Mouse (Mus musculus) right cerebral cortex, adult 18-20 months (tissue): Measurements from ENCODE around the gene Pgap2.

Experiments
- DNase-seq: peaks from one replicate; pipeline ENCODE4 v3.0.0; 2022; ENCODE audit warnings: mixed read lengths

The Pgap2 gene

DNA sequence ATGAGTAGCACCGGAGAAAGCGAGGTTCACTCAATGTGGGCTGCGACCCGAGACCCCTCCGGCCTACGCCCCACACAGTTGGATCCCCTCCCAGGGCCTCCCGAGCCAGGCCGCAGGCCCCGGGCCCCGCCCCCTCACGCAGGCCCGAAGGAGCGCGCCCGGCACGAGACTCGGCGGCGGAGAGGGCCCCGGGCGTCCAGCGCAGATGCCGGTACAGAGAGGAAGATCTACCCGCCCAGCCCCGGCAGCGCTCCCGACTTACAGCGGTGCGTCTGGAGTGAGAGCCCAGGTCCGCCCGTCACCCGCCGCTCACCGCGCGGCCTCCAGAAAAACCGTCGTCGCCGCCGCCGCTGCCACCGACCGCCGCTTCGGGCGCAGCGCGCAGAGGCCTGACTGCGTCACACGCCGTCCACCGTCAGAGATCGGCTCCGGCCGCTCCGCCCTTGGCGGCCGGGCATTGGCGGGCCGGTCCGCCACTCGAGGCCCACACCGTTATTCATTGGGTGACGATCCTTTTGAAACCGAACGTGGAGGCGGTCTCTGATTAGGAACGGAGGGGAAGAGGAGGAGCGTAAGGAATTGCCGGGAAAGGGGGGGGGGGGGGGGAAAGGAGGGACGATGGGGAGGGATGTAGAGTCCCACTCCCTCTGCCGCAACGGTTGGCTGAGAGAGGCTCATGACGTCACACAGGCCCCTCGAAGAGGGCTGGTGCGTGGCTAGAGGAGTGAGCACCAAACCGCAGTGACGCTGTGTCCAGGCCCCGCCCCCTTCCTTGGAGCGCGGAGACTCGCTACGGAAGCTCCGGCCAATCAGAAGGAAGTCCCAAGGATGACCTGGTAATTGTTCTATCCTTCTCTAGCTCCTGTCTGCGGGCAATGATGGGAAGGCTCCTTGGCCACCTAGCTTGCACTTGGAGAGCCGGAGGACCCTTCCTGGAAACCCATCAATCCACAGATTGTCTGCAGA is at the start of gene Pgap2, which contains the start of gene Nup98:
Gene Pgap2 (plus strand): TSS at position 453 of the 966 bp plus-strand sequence.
Gene Nup98 (minus strand): TSS at position 421 of the 966 bp plus-strand sequence.
- DNase-seq: peak; percentile 100

DNA sequence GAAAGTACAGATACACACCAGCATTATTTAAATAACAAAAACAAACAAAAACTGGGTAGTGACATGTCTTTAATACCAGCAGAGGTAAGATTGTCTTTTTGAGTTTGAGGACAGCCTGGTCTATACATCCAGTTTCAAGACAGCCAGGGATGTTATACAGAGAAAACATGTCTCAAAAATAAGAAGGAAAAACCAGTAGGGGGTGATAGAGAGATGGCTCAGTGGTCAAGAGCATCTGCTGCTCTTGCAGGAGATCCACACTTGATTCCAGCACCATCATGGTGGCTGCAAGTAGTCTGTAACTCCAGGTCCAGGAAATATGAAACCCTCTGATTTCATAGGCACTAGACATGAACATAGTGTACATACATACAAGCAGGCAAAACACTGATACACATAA is 39.7 kb upstream of the Pgap2 start:
- no peak for DNase-seq

DNA sequence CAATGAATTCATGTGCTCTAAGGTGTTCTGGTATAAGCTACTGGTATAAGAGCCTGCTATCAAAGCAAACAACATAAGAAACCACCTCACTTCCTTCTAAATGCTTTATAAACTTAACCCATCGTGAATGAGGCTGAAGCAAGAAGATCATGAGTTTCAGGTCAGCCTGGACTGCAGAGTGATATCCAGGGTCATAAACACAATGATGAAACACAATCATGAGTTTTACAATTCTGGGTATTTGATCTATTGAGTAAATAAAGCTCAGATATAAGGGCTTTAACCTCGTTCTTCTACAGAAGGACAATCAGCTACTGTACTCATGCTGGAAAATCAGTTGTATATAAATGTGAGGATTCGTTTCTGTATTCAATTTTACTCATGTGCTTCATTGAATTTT is 26.2 kb upstream of the Pgap2 start:
- DNase-seq: no peak

DNA sequence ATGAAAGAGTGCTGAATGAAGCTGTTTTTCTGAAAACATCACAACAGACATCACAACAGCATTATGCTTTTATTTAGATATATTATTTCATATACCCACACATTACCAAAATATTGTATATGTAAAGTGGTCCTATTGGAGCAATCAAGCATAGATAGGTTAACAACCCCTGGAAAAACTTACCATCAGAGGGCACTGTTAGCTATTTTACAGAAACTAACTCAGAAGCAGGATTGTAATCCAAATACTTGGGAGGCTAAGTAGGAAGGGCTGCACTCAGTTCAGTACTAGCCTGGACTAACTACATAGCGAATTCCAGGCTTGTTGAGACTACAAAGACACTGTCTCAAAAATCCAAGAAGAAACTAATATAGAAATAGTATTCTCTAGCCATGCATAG is 17.7 kb upstream of the Pgap2 start:
- DNase-seq: no peak

DNA sequence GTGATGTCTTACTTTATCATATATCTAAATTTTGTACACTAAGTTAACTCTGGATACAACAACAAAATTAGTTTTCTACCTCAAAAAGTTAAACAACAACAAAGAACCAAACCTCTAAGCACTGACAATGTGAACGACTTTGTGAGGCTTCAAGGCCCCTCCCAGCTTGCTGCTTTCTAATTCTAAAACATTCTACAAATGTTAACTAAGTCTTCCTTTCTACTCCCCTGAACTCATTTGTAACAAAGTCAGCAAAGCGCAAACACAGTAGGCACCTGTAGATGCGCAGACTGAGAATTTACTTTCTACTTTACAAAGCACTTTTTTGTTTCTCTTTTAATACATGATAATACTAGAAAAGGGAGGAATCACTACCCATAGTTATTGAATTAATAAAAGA is 9.4 kb upstream of the Pgap2 start:
- no peak for DNase-seq

DNA sequence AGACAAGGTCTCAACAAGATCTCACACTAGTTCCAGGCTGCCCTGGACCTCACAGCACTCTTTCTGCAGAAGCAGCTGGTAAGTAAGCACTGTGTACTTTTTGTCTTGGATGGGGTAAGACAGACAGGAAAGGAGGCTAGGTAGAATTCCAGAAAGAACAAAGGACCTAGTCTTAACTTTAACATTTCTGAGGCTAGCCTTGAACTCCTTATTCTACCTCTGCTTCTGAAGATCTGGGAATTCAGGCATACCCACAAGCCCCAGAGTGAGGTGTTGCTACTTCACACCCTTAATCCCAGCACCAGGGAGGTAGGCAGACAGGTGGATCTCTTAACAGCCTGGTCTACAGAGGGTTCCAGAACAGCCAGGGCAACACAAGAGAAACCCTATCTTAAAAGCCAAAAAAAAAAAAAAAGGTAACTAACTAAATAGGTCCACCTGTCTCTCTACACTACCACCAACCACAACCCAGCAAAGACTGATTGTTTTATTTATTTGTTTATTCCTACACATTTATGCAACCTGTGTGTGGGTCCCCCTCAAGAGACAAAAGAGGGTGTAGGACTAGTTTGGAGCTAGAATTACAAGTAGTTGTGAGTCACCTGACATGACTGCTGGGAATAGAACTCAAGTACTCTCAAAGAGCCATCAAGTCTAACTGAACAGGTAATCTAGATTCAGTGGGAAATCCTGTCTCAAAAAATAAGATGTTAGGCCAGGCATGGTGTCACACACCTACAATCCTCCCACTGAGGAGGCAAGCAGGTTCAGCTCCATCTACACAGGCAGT is 8.8 kb upstream of the Pgap2 start:
- no peak for DNase-seq

DNA sequence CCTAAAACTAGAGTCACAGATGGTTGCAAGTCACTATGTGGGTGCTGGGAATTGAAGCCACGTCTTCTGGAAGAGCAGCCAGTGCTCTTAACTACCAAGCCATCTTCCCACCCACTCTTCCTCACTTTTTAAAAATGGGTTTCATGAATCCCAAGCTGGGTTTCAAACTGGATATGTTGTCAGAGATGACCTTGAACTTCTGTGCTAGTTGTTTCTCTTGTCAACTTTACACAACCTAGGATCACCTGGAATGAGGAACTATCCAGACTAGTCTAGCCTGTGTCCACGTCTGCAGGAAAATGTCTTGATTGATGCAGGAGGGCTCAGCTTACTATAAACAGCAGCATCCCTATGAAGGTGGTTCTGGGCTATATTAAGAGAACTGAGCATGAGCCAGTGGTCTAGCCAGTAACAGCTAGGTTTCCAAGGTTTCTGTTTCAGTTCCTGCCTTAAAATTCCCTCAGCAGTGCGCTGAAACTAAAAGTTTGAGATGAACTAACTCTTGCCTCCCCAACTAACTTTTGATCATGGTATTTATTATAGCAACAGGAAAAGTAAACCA is 5.6 kb upstream of the Pgap2 start:
- no peak for DNase-seq

DNA sequence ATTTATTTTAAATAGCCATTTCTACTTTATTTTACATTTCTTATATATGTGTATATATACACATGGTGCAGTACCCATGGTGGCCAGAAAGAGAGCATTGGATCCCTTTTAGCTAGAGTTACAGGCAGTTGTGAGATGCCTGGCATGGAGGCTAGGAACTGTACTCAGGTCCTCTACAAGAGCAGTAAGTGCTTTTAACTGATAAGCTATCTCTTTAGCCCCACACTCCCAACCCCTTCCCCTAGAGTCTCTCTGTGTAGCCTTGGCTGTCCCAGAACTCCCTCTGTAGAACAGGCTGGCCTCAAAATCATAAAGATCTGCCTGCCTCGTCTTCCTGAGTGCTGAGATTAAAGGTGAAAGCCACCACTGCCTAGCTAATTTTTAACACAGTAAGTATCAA is 4.4 kb upstream of the Pgap2 start:
- no peak for DNase-seq

DNA sequence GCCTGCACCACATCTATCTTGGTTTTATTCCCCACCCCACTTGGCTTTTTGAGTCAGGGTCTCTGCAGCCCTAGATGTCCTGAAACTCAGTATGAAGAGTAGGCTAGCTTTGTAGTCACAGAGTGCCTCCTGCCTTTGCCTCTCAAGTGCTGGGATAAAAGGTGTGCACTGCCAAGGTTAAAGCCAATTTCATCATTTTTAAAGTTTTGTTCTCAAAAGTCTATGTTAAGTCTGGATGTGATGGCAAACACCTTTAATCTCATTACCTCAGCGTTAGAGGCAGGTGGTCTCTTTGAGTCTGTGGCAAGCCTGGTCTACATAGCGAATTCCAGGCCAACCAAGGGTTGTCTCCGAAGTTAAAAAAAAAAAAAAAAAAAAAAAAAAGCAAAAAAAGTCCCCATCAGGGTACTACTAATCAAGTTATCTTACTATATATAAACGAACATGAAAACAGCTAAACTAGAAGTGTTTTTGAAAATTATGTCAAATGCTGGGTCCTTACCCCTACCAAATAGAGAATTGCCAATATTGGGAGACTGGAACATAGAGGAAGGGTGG is 1.1 kb upstream of the Pgap2 start:
- no peak for DNase-seq

DNA sequence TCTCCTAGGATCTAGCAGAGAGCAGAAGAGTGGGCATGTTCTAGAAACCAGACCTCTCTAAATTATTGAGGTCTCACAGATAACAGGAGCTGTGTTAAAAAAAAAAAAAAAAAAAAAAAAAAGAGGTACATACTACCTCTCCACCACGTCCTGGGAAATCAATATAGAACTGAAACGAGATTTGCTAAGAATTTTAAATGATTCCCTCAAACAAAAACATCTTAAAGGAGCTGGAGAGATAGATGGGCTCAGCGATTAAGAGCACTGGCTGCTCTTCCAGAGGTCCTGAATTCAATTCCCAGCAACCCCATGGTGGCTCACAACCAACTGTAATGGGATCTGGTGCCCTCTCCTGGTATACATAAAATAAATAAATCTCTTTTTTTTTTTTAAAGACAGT is 1.1 kb downstream of the Pgap2 start:
- no peak for DNase-seq

DNA sequence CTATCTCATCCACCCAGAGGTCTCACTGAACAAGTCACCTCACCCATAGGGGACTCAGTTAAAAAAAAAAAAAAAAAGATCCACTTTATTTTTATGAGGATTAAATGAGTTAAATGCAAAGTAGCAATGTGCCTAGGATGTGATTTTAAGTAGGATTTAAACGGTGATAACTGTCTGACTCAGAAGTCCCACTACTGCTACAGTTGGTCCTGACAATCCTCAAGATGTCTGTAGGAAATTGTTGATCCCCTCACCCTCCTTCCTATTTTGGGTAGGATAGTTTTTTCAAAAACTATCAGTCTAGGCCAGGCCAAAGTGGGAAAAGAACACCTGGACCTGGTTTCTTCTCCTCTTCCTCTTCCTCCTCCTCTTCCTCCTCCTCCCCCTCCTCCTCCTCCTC is 11.9 kb downstream of the Pgap2 start:
- no peak for DNase-seq

DNA sequence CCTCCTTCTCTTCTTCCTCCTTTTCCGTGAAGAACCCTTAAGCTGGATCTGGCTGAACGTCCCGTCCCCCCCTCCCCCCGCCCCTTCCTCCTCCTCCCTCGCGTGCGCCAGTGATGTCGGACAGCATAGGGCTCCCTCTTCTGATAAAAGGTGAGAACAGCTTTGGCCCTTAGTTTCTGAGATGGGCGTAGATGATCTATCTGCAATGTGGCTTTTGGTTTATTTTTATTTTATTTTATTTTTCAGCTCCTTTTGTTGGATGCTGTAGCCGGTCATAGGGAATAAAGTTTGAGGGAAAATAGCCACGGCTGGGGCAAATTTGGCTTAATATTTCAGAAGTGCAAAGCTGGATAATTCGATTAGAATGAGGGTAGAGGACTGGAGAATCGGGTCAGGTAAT is 12.3 kb downstream of the Pgap2 start:
- DNase-seq: no peak

DNA sequence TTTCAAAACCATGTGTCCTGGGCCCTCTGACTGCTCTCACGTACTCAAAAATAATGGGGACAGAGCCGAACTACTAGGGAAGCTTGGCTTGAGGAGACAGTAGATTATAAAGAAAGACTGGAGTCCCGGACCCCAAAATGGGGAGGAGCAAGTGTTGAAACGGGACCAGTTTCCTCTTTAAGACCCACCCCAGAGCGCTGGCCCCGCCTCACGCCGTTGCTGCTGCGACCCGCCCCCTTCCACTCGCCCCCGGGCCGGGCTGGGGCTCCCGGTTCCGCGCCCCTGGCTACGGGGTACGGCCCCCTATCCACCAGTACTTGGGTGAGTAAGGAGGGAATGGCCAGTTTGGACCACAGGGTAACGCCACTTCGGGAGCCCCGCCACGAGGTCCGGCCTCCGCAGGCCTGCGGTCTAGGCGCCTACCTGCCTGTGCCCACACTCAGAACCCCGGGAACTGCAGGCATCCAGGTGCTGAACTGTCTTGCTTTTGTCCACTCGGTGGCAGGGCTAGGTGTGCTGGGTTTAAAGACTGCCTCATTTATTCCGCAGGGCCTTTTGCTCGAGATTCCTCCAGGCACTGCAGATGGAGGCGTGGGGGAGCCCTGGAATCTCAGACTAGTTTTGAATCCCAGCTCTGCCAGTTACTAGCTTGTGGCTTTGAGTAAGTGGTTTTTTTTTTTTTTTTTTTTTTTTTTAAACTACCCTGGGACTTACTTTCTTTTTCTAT is 13.0 kb downstream of the Pgap2 start:
- DNase-seq: peak; percentile 64

DNA sequence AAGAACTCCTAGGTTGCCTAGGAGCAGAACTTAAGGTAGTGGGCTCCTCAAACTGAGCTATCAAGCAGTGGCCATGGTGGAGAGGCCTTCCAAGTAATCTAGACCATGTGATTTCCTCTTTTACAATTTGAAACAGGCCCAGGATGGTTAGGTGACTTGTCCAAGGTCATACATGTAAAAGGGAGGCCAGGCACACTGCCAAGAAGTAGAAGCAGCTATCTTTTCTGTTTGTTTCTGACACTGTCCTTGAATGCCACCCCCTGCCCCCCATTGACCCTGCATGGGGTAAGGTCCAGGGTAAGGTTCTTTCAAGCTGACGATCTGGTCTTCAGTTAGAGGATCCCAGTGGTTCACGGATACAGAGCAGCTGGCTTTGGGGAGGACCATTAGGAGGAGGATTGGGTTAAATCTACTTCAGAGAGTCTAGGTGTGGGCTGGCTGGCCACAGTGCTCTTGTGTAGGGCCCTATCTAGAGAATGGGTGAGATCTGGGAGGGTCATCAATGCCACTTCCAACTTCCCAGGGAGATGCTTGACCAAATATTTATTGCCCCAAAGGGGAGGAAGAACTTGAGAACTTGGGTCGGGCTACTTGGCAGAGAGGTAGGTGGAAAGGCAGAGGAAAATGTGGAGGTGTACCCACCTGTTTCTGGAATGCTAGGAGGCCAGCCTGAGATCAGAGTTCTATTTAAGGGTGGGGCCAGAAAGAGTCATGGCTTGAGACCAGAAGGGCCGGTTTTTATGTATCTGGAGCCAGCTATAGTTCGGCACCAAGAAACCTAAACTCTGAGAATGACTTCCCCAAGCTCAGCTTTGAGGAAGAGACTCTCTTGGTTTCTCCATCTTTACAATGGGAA is 14.1 kb downstream of the Pgap2 start:
- no peak for DNase-seq

DNA sequence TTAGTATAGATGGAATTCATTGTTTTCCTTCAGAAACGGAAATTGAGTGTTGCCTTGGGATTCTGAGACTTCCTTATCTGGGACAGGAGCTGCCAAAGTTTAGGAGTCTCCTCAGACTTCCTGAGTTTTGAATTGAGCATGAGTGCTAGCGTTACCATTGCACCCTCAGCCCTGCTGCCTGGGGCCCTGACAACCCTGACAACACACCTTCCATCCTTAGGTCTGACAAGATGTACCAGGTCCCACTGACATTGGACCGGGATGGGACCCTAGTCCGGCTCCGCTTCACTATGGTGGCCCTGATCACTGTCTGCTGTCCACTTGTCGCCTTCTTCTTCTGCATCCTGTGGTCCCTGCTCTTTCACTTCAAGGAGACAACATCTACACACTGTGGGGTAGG is 16.0 kb downstream of the Pgap2 start:
- DNase-seq: no peak

DNA sequence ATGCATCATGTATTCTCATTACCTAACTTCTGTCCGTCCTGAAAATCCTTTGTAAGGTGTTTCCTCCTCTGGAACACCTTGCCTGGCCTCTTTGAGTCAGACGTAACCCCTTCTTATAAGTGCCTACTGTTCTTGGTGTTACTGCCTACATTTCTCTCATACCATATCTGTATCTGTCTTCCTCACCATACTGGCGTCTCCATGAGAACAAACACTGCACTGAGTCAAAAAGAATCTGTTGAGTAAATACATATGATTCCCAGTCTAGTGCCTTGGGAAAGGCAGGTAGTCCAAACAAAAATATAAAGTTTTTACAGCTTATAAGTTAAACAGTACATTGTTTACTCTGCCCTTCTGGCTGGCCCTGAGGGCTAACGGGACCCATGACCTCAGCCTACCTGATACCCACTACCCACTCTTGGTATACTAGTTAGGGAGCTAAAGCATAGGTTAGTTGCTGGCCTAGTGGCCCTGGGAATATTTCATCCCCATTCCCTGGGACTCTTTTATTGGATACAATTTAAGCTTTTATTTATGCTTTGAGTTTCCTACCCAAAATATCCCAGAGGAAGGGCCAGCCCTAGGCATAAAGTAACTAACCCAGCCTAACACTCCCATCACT is 18.2 kb downstream of the Pgap2 start:
- DNase-seq: no peak

DNA sequence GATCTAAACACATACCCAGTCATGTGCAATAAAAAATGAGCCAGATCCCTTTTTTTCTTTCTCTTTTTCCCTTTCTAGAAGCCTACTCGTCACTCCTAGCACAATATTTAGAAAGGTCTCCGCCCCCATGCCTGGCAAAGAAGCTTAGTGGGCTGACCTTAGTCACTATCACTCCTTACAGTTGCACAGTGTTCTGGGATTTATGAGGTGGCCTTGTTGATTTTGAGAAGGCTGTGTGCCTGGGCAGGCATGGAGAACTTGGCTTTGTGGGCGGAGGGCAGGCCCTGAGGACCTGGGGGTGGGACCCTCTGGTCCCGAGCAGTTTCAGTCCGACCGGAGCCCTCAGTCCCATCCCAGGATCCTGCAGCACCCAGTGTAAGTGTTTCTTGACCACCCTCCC is 19.8 kb downstream of the Pgap2 start:
- DNase-seq: no peak

DNA sequence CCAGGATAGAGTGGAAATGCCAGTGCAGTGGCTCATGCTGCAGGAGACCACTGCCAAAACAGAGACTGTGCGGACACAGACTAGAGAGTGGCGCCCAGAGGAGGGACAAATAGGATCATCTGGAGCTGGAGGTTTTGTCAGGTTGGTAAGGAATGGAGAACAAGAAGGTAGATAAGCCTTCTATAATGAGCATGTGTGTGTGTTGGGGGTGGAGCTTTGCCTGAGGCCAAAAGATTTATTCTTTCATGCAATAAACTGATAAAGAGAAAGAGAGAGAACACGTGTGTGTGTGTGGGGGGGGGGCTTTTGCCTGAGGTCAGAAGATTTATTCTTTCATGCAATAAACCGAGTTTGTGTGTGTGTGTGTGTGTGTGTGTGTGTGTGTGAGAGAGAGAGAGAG is 23.1 kb downstream of the Pgap2 start:
- no peak for DNase-seq

DNA sequence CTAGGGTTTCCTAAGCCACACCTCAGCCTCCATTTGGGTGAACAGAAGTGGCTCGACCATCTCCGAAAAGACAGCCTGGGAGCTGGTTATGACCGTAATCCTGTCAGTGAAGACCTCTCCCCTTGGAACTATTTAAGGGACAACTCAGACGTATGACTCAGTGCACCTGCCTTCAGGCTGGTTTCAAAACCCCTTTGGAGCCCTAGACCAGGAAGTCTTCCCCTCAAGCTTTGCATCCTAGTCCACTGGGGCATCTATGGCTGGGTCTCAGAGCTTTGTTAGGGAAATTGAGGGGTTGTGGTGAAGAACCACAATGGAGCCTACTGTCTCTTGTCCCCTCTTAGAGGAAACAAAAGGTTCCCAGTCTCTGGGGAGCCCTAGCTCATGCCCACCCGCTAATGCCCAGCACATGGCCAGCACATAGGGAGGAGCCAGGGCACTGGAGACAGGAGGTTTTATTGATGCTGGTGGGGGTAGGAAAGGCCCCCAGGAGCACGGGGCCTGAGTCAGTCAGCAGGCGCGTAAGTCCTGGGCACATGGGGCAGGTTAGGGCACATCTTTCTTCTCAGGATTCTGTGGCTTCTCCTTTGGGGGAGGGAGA is 28.8 kb downstream of the Pgap2 start:
- DNase-seq: peak; percentile 49

DNA sequence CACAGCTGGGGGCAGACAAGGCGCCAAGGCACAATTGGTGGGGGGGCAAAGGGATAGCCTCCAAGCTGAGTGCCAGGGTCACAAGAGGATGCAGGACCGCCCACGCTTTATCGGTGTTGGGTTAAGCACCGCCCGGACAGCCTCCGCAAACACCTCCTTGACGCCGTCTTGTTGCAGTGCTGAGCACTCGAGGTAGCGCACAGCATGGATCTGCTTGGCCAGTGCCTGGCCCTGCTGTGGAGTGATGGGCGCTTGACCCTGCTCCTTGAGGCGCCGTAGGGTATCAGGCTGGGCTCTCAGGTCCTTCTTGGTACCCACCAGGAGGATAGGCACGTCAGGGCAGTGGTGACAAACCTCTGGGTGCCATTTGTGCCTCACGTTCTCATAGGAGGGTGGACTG is 29.6 kb downstream of the Pgap2 start:
- DNase-seq: no peak

DNA sequence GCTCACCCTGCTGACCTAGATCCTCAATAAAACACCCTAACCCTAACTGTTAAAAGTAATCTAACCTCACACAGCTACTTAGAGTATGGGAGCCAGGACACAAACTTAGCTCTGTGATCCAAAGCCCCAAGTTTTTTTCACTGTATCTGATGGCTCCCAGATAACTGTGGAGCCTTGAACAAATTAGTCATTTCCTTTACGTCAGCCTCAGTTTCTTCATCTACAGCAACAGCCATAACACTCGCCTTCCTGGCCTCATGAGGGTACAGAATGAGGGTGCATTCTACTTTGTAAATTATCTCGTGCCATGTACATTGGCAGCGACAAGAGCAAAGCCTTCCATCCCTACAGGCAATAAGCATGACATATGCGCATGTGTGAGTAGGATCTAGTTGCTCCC is 32.4 kb downstream of the Pgap2 start:
- no peak for DNase-seq
